Mouse (Mus musculus): Measurements from ENCODE around the gene Cdc34b.

- TF ChIP-seq EP300 (IDR thresholded peaks at IDR 0.05; ENCODE audit: low read depth) (no peak), CTCF (IDR thresholded peaks at IDR 0.05; ENCODE audit: low read depth) (peak; percentile 30)
Observed at GRCm38 (mm10) chr11:94762775-94763174, 21.2 kb downstream of the Cdc34b start.
